Mouse (Mus musculus): ENCODE results near the gene Lpar4. TPM values are rescaled to one million over a fixed set of nuclear protein-coding genes. Genes with fewer than 3 reads are reported as not detected.

Lpar4 gene
- total and polyA plus RNA-seq, 3 experiments, result not detected

GRCm38 (mm10) chrX:106871894-106872293 is 48.5 kb upstream of the Lpar4 start:
- TF ChIP-seq MEF2A (IDR thresholded peaks at IDR 0.05; ENCODE audit: extremely low read depth, insufficient replicate concordance, low read depth, low read length, poor library complexity, severe bottlenecking), result no peak
- TF ChIP-seq SMC3 (IDR thresholded peaks at IDR 0.05; ENCODE audit: low read depth, low read length), result no peak
- no peak for TF ChIP-seq NRF1 (IDR thresholded peaks at IDR 0.05; ENCODE audit: insufficient read depth, low read depth, low read length, poor library complexity, severe bottlenecking)
- TF ChIP-seq HCFC1 (IDR thresholded peaks at IDR 0.05; ENCODE audit: low read depth, low read length), result no peak
- no peak for TF ChIP-seq TAL1 (IDR thresholded peaks at IDR 0.05; ENCODE audit: low read length)
- no peak for TF ChIP-seq CTCF (IDR thresholded peaks at IDR 0.05 in 2 of 3, conservative IDR thresholded peaks at IDR 0.05 in 1 of 3; ENCODE audit: control insufficient read depth in 1 of 3, insufficient read depth in 1 of 3, low read depth in 2 of 3, low read length in 3 of 3, poor library complexity in 1 of 3, severe bottlenecking in 1 of 3)
- no peak for TF ChIP-seq RAD21 (IDR thresholded peaks at IDR 0.05; ENCODE audit: low read depth, low read length)
- TF ChIP-seq SIN3A (IDR thresholded peaks at IDR 0.05; ENCODE audit: low read length), result no peak
- Histone ChIP-seq H3K9me3 (replicated peaks; ENCODE audit: insufficient read depth, low read length) (no peaks in the 10 kb centered on the region), H3K79me2 (ENCODE audit: control insufficient read depth, insufficient read depth, low read length, poor library complexity) (no peaks in the 10 kb centered on the region), H3K27ac (ENCODE audit: control insufficient read depth, low read depth, low read length) (no peak overlapping the region), H3K4me1 (ENCODE audit: control insufficient read depth in 1 of 2, insufficient read depth in 2 of 2, low read length in 2 of 2) (no peaks in the 10 kb centered on the region), H3K9ac (ENCODE audit: control insufficient read depth, low read depth, low read length, poor library complexity, severe bottlenecking) (no peak overlapping the region), H3K27me3 (ENCODE audit: control insufficient read depth in 1 of 2, insufficient read depth in 2 of 2, low read length in 2 of 2) (no peaks in the 10 kb centered on the region), H3K4me3 (ENCODE audit: control insufficient read depth in 1 of 2, insufficient read depth in 1 of 2, low read depth in 2 of 2, low read length in 2 of 2) (no peak overlapping the region), H3K36me3 (ENCODE audit: control insufficient read depth in 1 of 2, insufficient read depth in 2 of 2, low read length in 2 of 2) (no peaks in the 10 kb centered on the region)
- no peak for DNase-seq (ENCODE audit: low read depth, low spot score)

DNA sequence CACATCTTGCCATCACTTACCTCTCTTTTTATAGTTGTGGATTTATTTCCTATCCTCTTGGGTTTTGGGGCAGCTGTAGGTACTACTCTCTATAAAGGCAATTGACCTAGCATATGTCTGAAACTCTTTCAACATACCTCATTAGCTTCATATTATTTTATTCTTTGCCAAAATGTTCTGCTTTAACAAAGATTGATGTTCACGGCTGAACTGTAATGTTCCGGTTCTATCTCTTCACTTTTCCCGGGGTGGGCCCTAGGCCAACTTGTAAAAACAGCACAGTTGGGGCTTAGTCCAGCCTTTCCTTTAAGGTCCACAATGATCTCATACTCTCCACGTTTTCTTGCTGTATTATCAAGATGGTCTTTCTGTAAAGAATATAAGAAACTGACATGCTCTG is 48.1 kb upstream of the Lpar4 start:
- Histone ChIP-seq H3K9ac (ENCODE audit: control insufficient read depth, low read depth, low read length, poor library complexity, severe bottlenecking) (no peak overlapping the region), H3K36me3 (ENCODE audit: control insufficient read depth in 1 of 2, insufficient read depth in 2 of 2, low read length in 2 of 2) (no peaks in the 10 kb centered on the region), H3K27me3 (ENCODE audit: control insufficient read depth in 1 of 2, insufficient read depth in 2 of 2, low read length in 2 of 2) (no peaks in the 10 kb centered on the region), H3K9me3 (replicated peaks; ENCODE audit: insufficient read depth, low read length) (no peaks in the 10 kb centered on the region), H3K4me1 (ENCODE audit: control insufficient read depth in 1 of 2, insufficient read depth in 2 of 2, low read length in 2 of 2) (no peaks in the 10 kb centered on the region), H3K79me2 (ENCODE audit: control insufficient read depth, insufficient read depth, low read length, poor library complexity) (no peaks in the 10 kb centered on the region), H3K4me3 (ENCODE audit: control insufficient read depth in 1 of 2, insufficient read depth in 1 of 2, low read depth in 2 of 2, low read length in 2 of 2) (no peak overlapping the region), H3K27ac (ENCODE audit: control insufficient read depth, low read depth, low read length) (no peak overlapping the region)
- DNase-seq (ENCODE audit: low read depth, low spot score), result no peak
- TF ChIP-seq ZNF384 (IDR thresholded peaks at IDR 0.05; ENCODE audit: low read depth, low read length), result no peak
- no peak for TF ChIP-seq MAX (IDR thresholded peaks at IDR 0.05; ENCODE audit: low read length)

- Histone ChIP-seq H3K79me2 (ENCODE audit: control insufficient read depth, insufficient read depth, low read length, poor library complexity) (no peaks in the 10 kb centered on the region), H3K4me1 (ENCODE audit: control insufficient read depth in 1 of 2, insufficient read depth in 2 of 2, low read length in 2 of 2) (no peaks in the 10 kb centered on the region), H3K4me3 (ENCODE audit: control insufficient read depth in 1 of 2, insufficient read depth in 1 of 2, low read depth in 2 of 2, low read length in 2 of 2) (no peak overlapping the region), H3K9ac (ENCODE audit: control insufficient read depth, low read depth, low read length, poor library complexity, severe bottlenecking) (no peak overlapping the region), H3K36me3 (ENCODE audit: control insufficient read depth in 1 of 2, insufficient read depth in 2 of 2, low read length in 2 of 2) (no peaks in the 10 kb centered on the region), H3K27ac (ENCODE audit: control insufficient read depth, low read depth, low read length) (no peak overlapping the region), H3K9me3 (replicated peaks; ENCODE audit: insufficient read depth, low read length) (no peaks in the 10 kb centered on the region), H3K27me3 (ENCODE audit: control insufficient read depth in 1 of 2, insufficient read depth in 2 of 2, low read length in 2 of 2) (no peaks in the 10 kb centered on the region)
- TF ChIP-seq TBP (IDR thresholded peaks at IDR 0.05; ENCODE audit: low read depth, low read length), result no peak
- TF ChIP-seq UBTF (IDR thresholded peaks at IDR 0.05; ENCODE audit: borderline replicate concordance, insufficient read depth, low read depth, low read length), result no peak
- DNase-seq (ENCODE audit: low read depth, low spot score), result no peak
Measured at GRCm38 (mm10) chrX:106897707-106898275, 22.6 kb upstream of the Lpar4 start.

Measured in MEL (cell line).